Mouse (Mus musculus): ENCODE data around the gene Abcg8. TPM values are rescaled to one million over a fixed set of nuclear protein-coding genes. Genes with fewer than 3 reads are reported as not detected.

The Abcg8 gene
- polyA plus RNA-seq (2016; fragmentation: Nextera tagmentation; extraction: Ambion mirVana), result 0.05 and 0.19 TPM in 2 replicates

GRCm38 (mm10) chr17:84675951-84676366, at the start of gene Abcg8:
Gene Abcg8, plus strand, starts transcription at chr17:84676302.
- H3K27me3 ChIP-seq, result peaks cover 34% of the 10 kb centered on the region
- no peaks in the 10 kb centered on the region for H3K36me3 ChIP-seq (replicated peaks)
- H3K27ac ChIP-seq, result peak within 1 kb of the TSS; percentile 32
- peak; percentile 36 for ATAC-seq (ENCODE audit: low FRiP score)
- H3K4me1 ChIP-seq, result peaks cover 15% of the 10 kb centered on the region
- WGBS, result 2% methylated on average over 24 of the region's 24 CpGs
- H3K4me3 ChIP-seq (replicated peaks), result peak within 1 kb of the TSS; percentile 36
- peak within 1 kb of the TSS; percentile 36 for H3K9ac ChIP-seq
- no peaks in the 10 kb centered on the region for H3K9me3 ChIP-seq
- H3K4me2 ChIP-seq, result peak within 1 kb of the TSS; percentile 64

- peak; percentile 54; the same call in 1 of the 2 replicates for ATAC-seq (ENCODE audit: low FRiP score)
- peaks cover 5% of the 10 kb centered on the region for H3K4me1 ChIP-seq
- no peak overlapping the region for H3K27ac ChIP-seq
- 28% methylated on average over 9 of the region's 9 CpGs for WGBS
- H3K9me3 ChIP-seq, result no peaks in the 10 kb centered on the region
- H3K4me3 ChIP-seq (replicated peaks), result peak overlapping the region; percentile 52
- no peaks in the 10 kb centered on the region for H3K36me3 ChIP-seq (replicated peaks)
- H3K9ac ChIP-seq, result peak overlapping the region; percentile 50
- H3K4me2 ChIP-seq, result peak overlapping the region; percentile 75
- no peaks in the 10 kb centered on the region for H3K27me3 ChIP-seq
Observed at GRCm38 (mm10) chr17:84626857-84627305, 49.2 kb upstream of the Abcg8 start.

GRCm38 (mm10) chr17:84627721-84628120, 48.4 kb upstream of the Abcg8 start:
- Histone ChIP-seq H3K9me3 (no peaks in the 10 kb centered on the region), H3K36me3 (replicated peaks) (no peaks in the 10 kb centered on the region; the same call in 1 of the 2 replicates), H3K27ac (no peak overlapping the region), H3K4me2 (no peak overlapping the region), H3K9ac (no peak overlapping the region), H3K27me3 (no peaks in the 10 kb centered on the region), H3K4me1 (peaks cover 5% of the 10 kb centered on the region), H3K4me3 (replicated peaks) (no peak overlapping the region)
- no peak for ATAC-seq (ENCODE audit: low FRiP score)
- 90% methylated on average over 10 of the region's 10 CpGs for WGBS

GRCm38 (mm10) chr17:84628611-84629010, 47.5 kb upstream of the Abcg8 start:
- H3K9ac ChIP-seq, result no peak overlapping the region
- 85% methylated on average over 9 of the region's 9 CpGs for WGBS
- no peak overlapping the region for H3K4me3 ChIP-seq (replicated peaks)
- H3K27ac ChIP-seq, result no peak overlapping the region
- H3K36me3 ChIP-seq (replicated peaks), result no peaks in the 10 kb centered on the region; the same call in 1 of the 2 replicates
- no peaks in the 10 kb centered on the region for H3K9me3 ChIP-seq
- no peaks in the 10 kb centered on the region for H3K27me3 ChIP-seq
- no peak for ATAC-seq (ENCODE audit: low FRiP score)
- peaks cover 5% of the 10 kb centered on the region for H3K4me1 ChIP-seq
- H3K4me2 ChIP-seq, result no peak overlapping the region

GRCm38 (mm10) chr17:84631836-84632235, 44.3 kb upstream of the Abcg8 start:
- no peak for ATAC-seq (ENCODE audit: low FRiP score)

GRCm38 (mm10) chr17:84633443-84633842, 42.7 kb upstream of the Abcg8 start:
- H3K27me3 ChIP-seq, result no peaks in the 10 kb centered on the region
- ATAC-seq (ENCODE audit: low FRiP score), result no peak
- H3K9ac ChIP-seq, result no peak overlapping the region
- H3K4me1 ChIP-seq, result peaks cover 4% of the 10 kb centered on the region
- H3K4me3 ChIP-seq (replicated peaks), result no peak overlapping the region
- H3K9me3 ChIP-seq, result no peaks in the 10 kb centered on the region
- peaks cover 2% of the 10 kb centered on the region; the same call in 1 of the 2 replicates for H3K36me3 ChIP-seq (replicated peaks)
- no peak overlapping the region for H3K4me2 ChIP-seq
- no peak overlapping the region for H3K27ac ChIP-seq
- 89% methylated on average over 13 of the region's 13 CpGs for WGBS

More at GRCm38 (mm10) chr17:84631836-84632235, 44.3 kb upstream of the Abcg8 start:
- H3K36me3 ChIP-seq (replicated peaks), result no peaks in the 10 kb centered on the region; the same call in 1 of the 2 replicates
- no peaks in the 10 kb centered on the region for H3K9me3 ChIP-seq
- H3K9ac ChIP-seq, result no peak overlapping the region
- H3K27me3 ChIP-seq, result no peaks in the 10 kb centered on the region
- H3K4me2 ChIP-seq, result no peak overlapping the region
- WGBS, result 93% methylated on average over 6 of the region's 6 CpGs
- H3K4me1 ChIP-seq, result peaks cover 7% of the 10 kb centered on the region
- H3K4me3 ChIP-seq (replicated peaks), result no peak overlapping the region
- H3K27ac ChIP-seq, result no peak overlapping the region

- 70% methylated on average over 8 of the region's 8 CpGs for WGBS
Observed at GRCm38 (mm10) chr17:84636328-84636727, 39.8 kb upstream of the Abcg8 start.

GRCm38 (mm10) chr17:84637971-84638370, 38.1 kb upstream of the Abcg8 start:
- WGBS, result 87% methylated on average over 6 of the region's 6 CpGs
- ATAC-seq (ENCODE audit: low FRiP score), result no peak
- Histone ChIP-seq H3K36me3 (replicated peaks) (0 out of 2 replicates have a peak, but pooled peaks cover 2% of the 10 kb centered on the region), H3K9me3 (no peaks in the 10 kb centered on the region), H3K4me1 (peaks cover 12% of the 10 kb centered on the region), H3K4me2 (no peak overlapping the region), H3K4me3 (replicated peaks) (no peak overlapping the region), H3K9ac (no peak overlapping the region), H3K27ac (no peak overlapping the region), H3K27me3 (no peaks in the 10 kb centered on the region)

More at GRCm38 (mm10) chr17:84636328-84636727, 39.8 kb upstream of the Abcg8 start:
- ATAC-seq (ENCODE audit: low FRiP score), result no peak
- Histone ChIP-seq H3K9ac (no peak overlapping the region), H3K27me3 (no peaks in the 10 kb centered on the region), H3K9me3 (no peaks in the 10 kb centered on the region), H3K4me3 (replicated peaks) (no peak overlapping the region), H3K36me3 (replicated peaks) (peaks cover 2% of the 10 kb centered on the region; the same call in 1 of the 2 replicates), H3K4me2 (no peak overlapping the region), H3K4me1 (peaks cover 10% of the 10 kb centered on the region), H3K27ac (no peak overlapping the region)

GRCm38 (mm10) chr17:84639796-84640378, 36.2 kb upstream of the Abcg8 start:
- Histone ChIP-seq H3K4me1 (peaks cover 19% of the 10 kb centered on the region), H3K4me3 (replicated peaks) (no peak overlapping the region), H3K36me3 (replicated peaks) (0 out of 2 replicates have a peak, but pooled peaks cover 2% of the 10 kb centered on the region), H3K4me2 (no peak overlapping the region), H3K27ac (no peak overlapping the region), H3K9me3 (no peaks in the 10 kb centered on the region), H3K9ac (no peak overlapping the region), H3K27me3 (no peaks in the 10 kb centered on the region)
- WGBS, result 51% methylated on average over 10 of the region's 10 CpGs
- no peak for ATAC-seq (ENCODE audit: low FRiP score)

GRCm38 (mm10) chr17:84641893-84642292, 34.2 kb upstream of the Abcg8 start:
- H3K27me3 ChIP-seq, result no peaks in the 10 kb centered on the region
- no peak overlapping the region for H3K4me2 ChIP-seq
- no peaks in the 10 kb centered on the region for H3K9me3 ChIP-seq
- ATAC-seq (ENCODE audit: low FRiP score), result no peak
- no peak overlapping the region for H3K4me3 ChIP-seq (replicated peaks)
- H3K27ac ChIP-seq, result no peak overlapping the region
- no peak overlapping the region for H3K9ac ChIP-seq
- H3K36me3 ChIP-seq (replicated peaks), result 0 out of 2 replicates have a peak, but pooled peaks cover 2% of the 10 kb centered on the region
- WGBS, result 32% methylated on average over 3 of the region's 3 CpGs
- H3K4me1 ChIP-seq, result peaks cover 27% of the 10 kb centered on the region

GRCm38 (mm10) chr17:84642324-84642723, 33.8 kb upstream of the Abcg8 start:
- H3K4me1 ChIP-seq, result peaks cover 27% of the 10 kb centered on the region
- H3K36me3 ChIP-seq (replicated peaks), result no peaks in the 10 kb centered on the region
- H3K27ac ChIP-seq, result no peak overlapping the region
- H3K9ac ChIP-seq, result no peak overlapping the region
- H3K27me3 ChIP-seq, result no peaks in the 10 kb centered on the region
- 91% methylated on average over 9 of the region's 9 CpGs for WGBS
- H3K4me3 ChIP-seq (replicated peaks), result no peak overlapping the region
- no peaks in the 10 kb centered on the region for H3K9me3 ChIP-seq
- H3K4me2 ChIP-seq, result no peak overlapping the region
- ATAC-seq (ENCODE audit: low FRiP score), result no peak

GRCm38 (mm10) chr17:84644292-84645050, 31.6 kb upstream of the Abcg8 start:
- Histone ChIP-seq H3K9me3 (no peaks in the 10 kb centered on the region), H3K27me3 (no peaks in the 10 kb centered on the region), H3K27ac (no peak overlapping the region)

More at GRCm38 (mm10) chr17:84644292-84645050, 31.6 kb upstream of the Abcg8 start:
- H3K4me2 ChIP-seq, result no peak overlapping the region
- 54% methylated on average over 16 of the region's 16 CpGs for WGBS
- peaks cover 26% of the 10 kb centered on the region for H3K4me1 ChIP-seq
- H3K9ac ChIP-seq, result no peak overlapping the region
- ATAC-seq (ENCODE audit: low FRiP score), result no peak
- H3K4me3 ChIP-seq (replicated peaks), result no peak overlapping the region
- no peaks in the 10 kb centered on the region for H3K36me3 ChIP-seq (replicated peaks)

All from forebrain, embryonic 12.5 days (tissue).